Mouse (Mus musculus) bone marrow, adult 2 months (tissue): ENCODE data around the gene Fcamr. TPM values are rescaled to one million over a fixed set of nuclear protein-coding genes. Genes with fewer than 3 reads are reported as not detected.

Experiments used
- H3K27ac ChIP-seq: fragments of 200-500 bp; 2 replicates; pipeline ENCODE4 v1.5.1; 2012; ENCODE audit warnings: low read depth, mild to moderate bottlenecking, control low read depth, inconsistent platforms, low read length; ENCODE audit not compliant: control insufficient read depth, poor library complexity, insufficient read depth
- H3K4me1 ChIP-seq: fragments of 200-500 bp; 2 replicates; pipeline ENCODE4 v1.6.1; 2011; ENCODE audit warnings: low read length; ENCODE audit not compliant: control insufficient read depth, insufficient read depth
- H3K4me3 ChIP-seq: fragments of 200-500 bp; replicated peaks from 2 replicates; pipeline ENCODE3; 2011; ENCODE audit warnings: mild to moderate bottlenecking, low read depth, low read length, control low read depth; ENCODE audit not compliant: control insufficient read depth
- CTCF ChIP-seq: fragments of 200-500 bp; IDR thresholded peaks from 2 replicates; pipeline ENCODE4 v1.5.1; 2011; ENCODE audit warnings: low read length, control low read depth; ENCODE audit not compliant: control insufficient read depth, insufficient read depth
- POLR2A ChIP-seq: fragments of 200-500 bp; IDR thresholded peaks from 2 replicates; pipeline ENCODE4 v1.6.1; 2011; ENCODE audit warnings: low read depth, mild to moderate bottlenecking, control low read depth, low read length, borderline replicate concordance; ENCODE audit not compliant: control insufficient read depth
- WGBS: fragments of 180-500 bp; shearing (Covaris S2); methylation state at CpG from one replicate; pipeline ENCODE4 v1.1.7; 2018; 5-methylcytosine and 5-hydroxymethylcytosine counted together
- polyA plus RNA-seq: library from polyadenylated mRNA; stranded (reverse); fragments of >200 nt; gene quantifications from 2 replicates; pipeline ENCODE4 v1.2.4, GENCODE M21; 2011; ENCODE audit warnings: low replicate concordance; ENCODE audit not compliant: missing spikeins, insufficient read depth, insufficient read length

Gene Fcamr
- polyA plus RNA-seq, 1 experiment = not detected

GRCm38 (mm10) chr1:130832230-130833149, 31.8 kb downstream of the Fcamr start:
- Histone ChIP-seq H3K4me3 (no peak overlapping the region), H3K27ac (no peak overlapping the region), H3K4me1 (no peaks in the 10 kb centered on the region)
- TF ChIP-seq CTCF (no peak), POLR2A (no peak)
- 64% methylated on average over 5 of the region's 5 CpGs for whole genome bisulfite sequencing

GRCm38 (mm10) chr1:130835161-130835936, 34.6 kb downstream of the Fcamr start:
- Histone ChIP-seq H3K4me1 (no peaks in the 10 kb centered on the region), H3K27ac (no peak overlapping the region), H3K4me3 (no peak overlapping the region)
- 82% methylated on average over 6 of the region's 6 CpGs for WGBS
- TF ChIP-seq CTCF (no peak), POLR2A (no peak)

GRCm38 (mm10) chr1:130838288-130838687, 37.6 kb downstream of the Fcamr start:
- no peak for TF ChIP-seq POLR2A
- no peak for TF ChIP-seq CTCF
- Histone ChIP-seq H3K4me1 (no peaks in the 10 kb centered on the region), H3K4me3 (no peak overlapping the region), H3K27ac (no peak overlapping the region)
- whole genome bisulfite sequencing = 18% methylated on average over 6 of the region's 6 CpGs

GRCm38 (mm10) chr1:130840599-130841379, 40.1 kb downstream of the Fcamr start:
- WGBS = 62% methylated on average over 8 of the region's 8 CpGs
- no peak for TF ChIP-seq CTCF
- TF ChIP-seq POLR2A = no peak
- Histone ChIP-seq H3K4me3 (no peak overlapping the region), H3K4me1 (no peaks in the 10 kb centered on the region), H3K27ac (no peak overlapping the region)

- Histone ChIP-seq H3K27ac (no peak overlapping the region), H3K4me1 (no peaks in the 10 kb centered on the region), H3K4me3 (no peak overlapping the region)
- WGBS = 87% methylated on average over 7 of the region's 7 CpGs
- TF ChIP-seq POLR2A = no peak
- TF ChIP-seq CTCF = no peak
Observed at GRCm38 (mm10) chr1:130841621-130842020, 40.9 kb downstream of the Fcamr start.

- WGBS = 85% methylated on average over 7 of the region's 7 CpGs
- TF ChIP-seq POLR2A (no peak), CTCF (no peak)
- Histone ChIP-seq H3K4me3 (no peak overlapping the region), H3K27ac (no peak overlapping the region), H3K4me1 (no peaks in the 10 kb centered on the region)
Observed at GRCm38 (mm10) chr1:130844516-130844915, 43.8 kb downstream of the Fcamr start.

- Histone ChIP-seq H3K4me3 (no peak overlapping the region), H3K27ac (peak overlapping the region; percentile 58; the same call in 1 of the 2 replicates), H3K4me1 (no peaks in the 10 kb centered on the region; the same call in 1 of the 2 replicates)
- WGBS = 80% methylated on average over 10 of the region's 10 CpGs
- TF ChIP-seq CTCF = no peak
- no peak for TF ChIP-seq POLR2A
Observed at GRCm38 (mm10) chr1:130849530-130850214, 49.0 kb downstream of the Fcamr start.
